Comparison of ENCODE assay signal across 8 mouse cellular contexts in the genomic region with DNA sequence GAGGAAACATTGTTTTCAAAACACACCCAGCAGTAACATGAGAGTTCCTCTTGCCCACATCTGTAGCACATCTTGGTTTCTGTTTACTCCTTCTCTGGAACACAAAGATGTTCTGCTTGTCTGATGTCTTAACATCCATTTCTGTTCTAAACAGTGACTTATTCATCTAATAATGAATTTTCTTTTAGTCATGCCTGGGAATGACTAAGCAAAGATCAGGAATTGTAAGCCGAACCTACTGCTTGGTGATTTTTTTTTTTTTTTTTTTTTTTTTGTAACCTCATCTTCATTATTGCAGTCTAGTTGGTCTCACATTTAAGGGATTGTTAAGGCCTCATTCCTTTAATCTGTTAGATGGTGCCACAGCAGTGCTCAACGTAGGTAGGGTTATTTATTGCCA. TPM values are rescaled to one million over a fixed set of nuclear protein-coding genes. Genes with fewer than 3 reads are reported as not detected.
DNase-seq lines count a peak whose midpoint lies in the region; ATAC-seq and TF ChIP-seq lines count a peak whose summit lies in the region.

No protein-coding gene starts in this region.

- no peak for ATAC-seq in lung, embryonic 16.5 days (ENCODE audit: low read depth)
- ATAC-seq in limb, embryonic 11.5 days (ENCODE audit: insufficient number of reproducible peaks, low FRiP score, low TSS enrichment, low read depth): no peak

- WGBS in lung, embryonic 16.5 days: 74% methylated on average over 2 of the region's 2 CpGs
- WGBS in limb, embryonic 11.5 days: 47% methylated on average over 2 of the region's 2 CpGs
- WGBS in olfactory bulb, adult 2 months: 73% methylated on average over 2 of the region's 2 CpGs

- peaks cover 8% of the 10 kb centered on the region for H3K4me1 ChIP-seq in lung, embryonic 16.5 days (replicated peaks; ENCODE audit: control insufficient read depth, insufficient read depth, low read length)
- H3K4me1 ChIP-seq in embryonic fibroblast, embryonic 13.5 days (ENCODE audit: control insufficient read depth, insufficient read depth, low read length): peaks cover 5% of the 10 kb centered on the region
- no peaks in the 10 kb centered on the region for H3K4me1 ChIP-seq in limb, embryonic 11.5 days (ENCODE audit: control insufficient read depth, insufficient read depth, low read length)
- peaks cover 20% of the 10 kb centered on the region for H3K4me1 ChIP-seq in olfactory bulb, adult 2 months (ENCODE audit: control insufficient read depth, insufficient read depth, low read length)

- H3K27ac ChIP-seq in lung, embryonic 16.5 days (ENCODE audit: low read length): peak overlapping the region; percentile 77; the same call in 1 of the 2 replicates
- peak overlapping the region; percentile 94 for H3K27ac ChIP-seq in embryonic fibroblast, embryonic 13.5 days (ENCODE audit: insufficient read depth, low read length)
- H3K27ac ChIP-seq in limb, embryonic 11.5 days (replicated peaks; ENCODE audit: low read depth, low read length): no peak overlapping the region
- 0 out of 2 replicates have a peak overlapping the region, but pooled peaks have one; percentile 88 for H3K27ac ChIP-seq in olfactory bulb, adult 2 months (ENCODE audit: insufficient read depth, low read depth, low read length)

- peak overlapping the region; percentile 63; the same call in 1 of the 2 replicates for H3K4me2 ChIP-seq in lung, embryonic 16.5 days (ENCODE audit: low read depth, low read length)
- peak overlapping the region; percentile 52; the same call in 1 of the 2 replicates for H3K4me2 ChIP-seq in limb, embryonic 11.5 days (ENCODE audit: low read depth, severe bottlenecking)

- DNase-seq in lung, adult 18-20 months: no peak
- DNase-seq in limb, embryonic 11.5 days (ENCODE audit: low spot score): no peak
- no peak for DNase-seq in gastrocnemius, adult 8-10 months (ENCODE audit: low spot score in 2 of 2)
- no peak for DNase-seq in layer of hippocampus, postnatal 10 days (ENCODE audit: low spot score in 2 of 2)
- DNase-seq in spleen, adult 18-20 months: no peak

- no peak overlapping the region for H3K9ac ChIP-seq in lung, embryonic 16.5 days (ENCODE audit: low read length)
- no peak overlapping the region for H3K9ac ChIP-seq in limb, embryonic 11.5 days (ENCODE audit: low read length)

- no peak overlapping the region; the same call in 1 of the 2 replicates for H3K4me3 ChIP-seq in lung, embryonic 16.5 days (ENCODE audit: low read length)
- H3K4me3 ChIP-seq in embryonic fibroblast, embryonic 13.5 days (ENCODE audit: insufficient read depth, low read length): no peak overlapping the region
- H3K4me3 ChIP-seq in limb, embryonic 11.5 days (ENCODE audit: low read depth, low read length): no peak overlapping the region
- no peak overlapping the region for H3K4me3 ChIP-seq in olfactory bulb, adult 2 months (ENCODE audit: insufficient read depth, low read depth, low read length)

- peaks cover 14% of the 10 kb centered on the region for H3K36me3 ChIP-seq in lung, embryonic 16.5 days (ENCODE audit: control insufficient read depth, insufficient read depth, low read length)
- peaks cover 5% of the 10 kb centered on the region; the same call in 1 of the 2 replicates for H3K36me3 ChIP-seq in limb, embryonic 11.5 days (ENCODE audit: control insufficient read depth, insufficient read depth, low read length)

- TF ChIP-seq CTCF in embryonic fibroblast, embryonic 13.5 days (IDR thresholded peaks at IDR 0.05; ENCODE audit: borderline replicate concordance, insufficient read depth, low read length): no peak
- no peak for TF ChIP-seq CTCF in olfactory bulb, adult 2 months (IDR thresholded peaks at IDR 0.05; ENCODE audit: insufficient read depth, low read depth, low read length)

- no peaks in the 10 kb centered on the region for H3K9me3 ChIP-seq in lung, embryonic 16.5 days (ENCODE audit: control insufficient read depth, low read length)
- H3K9me3 ChIP-seq in limb, embryonic 11.5 days (ENCODE audit: control insufficient read depth, low read length): no peaks in the 10 kb centered on the region

- no peak for TF ChIP-seq POLR2A in embryonic fibroblast, embryonic 13.5 days (IDR thresholded peaks at IDR 0.05; ENCODE audit: low read depth, low read length)
- no peak for TF ChIP-seq POLR2A in olfactory bulb, adult 2 months (IDR thresholded peaks at IDR 0.05; ENCODE audit: insufficient read depth, low read depth, low read length)

- H3K27me3 ChIP-seq in lung, embryonic 16.5 days (ENCODE audit: control insufficient read depth, insufficient read depth, low read depth, low read length): no peaks in the 10 kb centered on the region
- no peaks in the 10 kb centered on the region for H3K27me3 ChIP-seq in limb, embryonic 11.5 days (ENCODE audit: control insufficient read depth, insufficient read depth, low read length)

RNA-seq across cellular contexts. Expression of a gene that starts 0.8 kb away (rescaled TPM):
- 193 and 198 TPM in 2 replicates for polyA plus RNA-seq in lung, embryonic 16.5 days (2015; fragmentation: Nextera tagmentation; extraction: Ambion mirVana)
- polyA plus RNA-seq in embryonic fibroblast, embryonic 13.5 days (2011; ENCODE audit: insufficient read length, low read depth, missing spikeins): 115 and 155 TPM in 2 replicates
- polyA plus RNA-seq in limb, embryonic 11.5 days (2014; fragmentation: Nextera tagmentation; extraction: Ambion mirVana): 354 and 368 TPM in 2 replicates
- 740 TPM in 1 of 2 replicates, not detected in the other for polyA plus RNA-seq in olfactory bulb, adult 2 months (2012; ENCODE audit: insufficient read depth, insufficient read length, low replicate concordance, missing spikeins)
- total RNA-seq in gastrocnemius, adult 8-10 months (2022): 10 to 100 TPM; 28.8 to 34.9 (median 33.3) TPM
- 100 to 1,000 TPM; 676 to 683 TPM for total RNA-seq in layer of hippocampus, postnatal 10 days (2021)
